Mouse (Mus musculus) forebrain, embryonic 14.5 days (tissue): ENCODE data around the gene Men1. TPM values are rescaled to one million over a fixed set of nuclear protein-coding genes. Genes with fewer than 3 reads are reported as not detected.

Experiments used
- ATAC-seq: fragments of 200-750 bp; cut with Nextera tagmentation; 2 replicates; pipeline ENCODE4 v1.8.0; 2017; ENCODE audit warnings: mild to moderate bottlenecking, moderate library complexity
- DNase-seq: peaks from one replicate; pipeline ENCODE4 v3.0.0-alpha.2; 2015; ENCODE audit warnings: low spot score
- H3K27ac ChIP-seq: fragments of 300-500 bp; sonication (generic); 2 replicates; pipeline ENCODE4 v1.5.1; 2014; ENCODE audit warnings: low read depth, mild to moderate bottlenecking, control low read depth, low read length, moderate library complexity
- H3K27me3 ChIP-seq: fragments of 300-500 bp; sonication (generic); replicated peaks from 2 replicates; pipeline ENCODE4 v1.6.1; 2014; ENCODE audit warnings: low read length, control low read depth, mixed read lengths; ENCODE audit not compliant: control insufficient read depth, insufficient read depth
- H3K36me3 ChIP-seq: fragments of 300-500 bp; sonication (generic); 2 replicates; pipeline ENCODE4 v1.6.1; 2014; ENCODE audit warnings: low read length, control low read depth; ENCODE audit not compliant: control insufficient read depth, insufficient read depth
- H3K4me1 ChIP-seq: fragments of 300-500 bp; sonication (generic); 2 replicates; pipeline ENCODE4 v1.6.1; 2014; ENCODE audit warnings: antibody characterized with exemption, low read length, control low read depth; ENCODE audit not compliant: control insufficient read depth, insufficient read depth
- H3K4me2 ChIP-seq: fragments of 300-500 bp; sonication (generic); 2 replicates; pipeline ENCODE4 v1.6.1; 2014; ENCODE audit warnings: mild to moderate bottlenecking, control low read depth, low read length
- H3K4me3 ChIP-seq: fragments of 300-500 bp; sonication (generic); 2 replicates; pipeline ENCODE4 v1.5.1; 2014; ENCODE audit warnings: low read depth, low read length, control low read depth
- H3K9ac ChIP-seq: fragments of 300-500 bp; sonication (generic); 2 replicates; pipeline ENCODE4 v1.6.1; 2014; ENCODE audit warnings: mild to moderate bottlenecking, low read length, control low read depth, moderate library complexity
- H3K9me3 ChIP-seq: fragments of 300-500 bp; sonication (generic); replicated peaks from 2 replicates; pipeline ENCODE4 v1.6.1; 2016; ENCODE audit warnings: low read length, control low read depth, mixed read lengths; ENCODE audit not compliant: control insufficient read depth
- WGBS: fragments of 180-500 bp; shearing (Covaris S2); extraction: QIAGEN DNeasy Blood & Tissue Kit; methylation state at CpG from one replicate; pipeline ENCODE4 v1.1.7; 2014; 5-methylcytosine and 5-hydroxymethylcytosine counted together
- microRNA-seq: library from miRNA; unstranded; fragments of <30 nt; microRNA quantifications from one replicate; pipeline ENCODE4, GENCODE M21; 2016
- polyA plus RNA-seq: library from polyadenylated mRNA; unstranded; fragments of >200 nt; fragmentation: Nextera tagmentation; extraction: Ambion mirVana; gene quantifications from 2 replicates; pipeline ENCODE4 v1.2.1, GENCODE M21; 2014

Gene Men1
- polyA plus RNA-seq, 1 experiment from 2014 or later, result 47.7 TPM

- Histone ChIP-seq H3K27ac (no peak overlapping the region), H3K9me3 (no peaks in the 10 kb centered on the region), H3K4me3 (no peak overlapping the region), H3K36me3 (0 out of 2 replicates have a peak, but pooled peaks cover 4% of the 10 kb centered on the region), H3K9ac (no peak overlapping the region), H3K4me1 (peaks cover 3% of the 10 kb centered on the region; the same call in 1 of the 2 replicates), H3K4me2 (no peak overlapping the region), H3K27me3 (no peaks in the 10 kb centered on the region)
- ATAC-seq, result no peak
- 77% methylated on average over 5 of the region's 5 CpGs for WGBS
- no peak for DNase-seq
Observed at GRCm38 (mm10) chr19:6385419-6385818, 50.6 kb downstream of the Men1 start.

- Histone ChIP-seq H3K9me3 (no peaks in the 10 kb centered on the region), H3K27ac (no peak overlapping the region), H3K36me3 (no peaks in the 10 kb centered on the region), H3K4me1 (peaks cover 3% of the 10 kb centered on the region; the same call in 1 of the 2 replicates), H3K4me3 (no peak overlapping the region), H3K27me3 (no peaks in the 10 kb centered on the region), H3K9ac (no peak overlapping the region), H3K4me2 (no peak overlapping the region)
- 80% methylated on average over 7 of the region's 7 CpGs for WGBS
- DNase-seq, result no peak
- no peak for ATAC-seq
Observed at GRCm38 (mm10) chr19:6385821-6386220, 51.0 kb downstream of the Men1 start.

GRCm38 (mm10) chr19:6386234-6386633 lies 51.5 kb downstream of the Men1 start:
- Histone ChIP-seq H3K4me3 (no peak overlapping the region), H3K4me2 (no peak overlapping the region), H3K27me3 (no peaks in the 10 kb centered on the region), H3K27ac (no peak overlapping the region), H3K36me3 (no peaks in the 10 kb centered on the region), H3K4me1 (peaks cover 3% of the 10 kb centered on the region; the same call in 1 of the 2 replicates), H3K9me3 (no peaks in the 10 kb centered on the region), H3K9ac (no peak overlapping the region)
- 60% methylated on average over 9 of the region's 9 CpGs for WGBS
- DNase-seq (no peak), ATAC-seq (no peak)

GRCm38 (mm10) chr19:6388006-6388405 lies 53.2 kb downstream of the Men1 start:
- H3K4me3 ChIP-seq, result no peak overlapping the region
- no peaks in the 10 kb centered on the region for H3K27me3 ChIP-seq
- no peak overlapping the region for H3K9ac ChIP-seq
- H3K27ac ChIP-seq, result no peak overlapping the region
- H3K36me3 ChIP-seq, result no peaks in the 10 kb centered on the region
- peaks cover 3% of the 10 kb centered on the region; the same call in 1 of the 2 replicates for H3K4me1 ChIP-seq
- H3K4me2 ChIP-seq, result no peak overlapping the region
- H3K9me3 ChIP-seq, result no peaks in the 10 kb centered on the region
- no peak for DNase-seq
- no peak for ATAC-seq
- WGBS, result 88% methylated on average over 13 of the region's 13 CpGs

- 0 out of 2 replicates have a peak, but pooled peaks have one; percentile 29 for ATAC-seq
- 6% methylated on average over 16 of the region's 16 CpGs for whole genome bisulfite sequencing
- H3K27ac ChIP-seq, result no peak overlapping the region
- H3K9me3 ChIP-seq, result no peaks in the 10 kb centered on the region
- H3K27me3 ChIP-seq, result no peaks in the 10 kb centered on the region
- H3K4me3 ChIP-seq, result peak overlapping the region; percentile 19
- peaks cover 3% of the 10 kb centered on the region; the same call in 1 of the 2 replicates for H3K4me1 ChIP-seq
- H3K4me2 ChIP-seq, result peak overlapping the region; percentile 40
- DNase-seq, result no peak
- peak overlapping the region; percentile 21; the same call in 1 of the 2 replicates for H3K9ac ChIP-seq
- no peaks in the 10 kb centered on the region for H3K36me3 ChIP-seq
Observed at GRCm38 (mm10) chr19:6389803-6390202, 55.0 kb downstream of the Men1 start.

GRCm38 (mm10) chr19:6390251-6390650 lies 55.5 kb downstream of the Men1 start:
- no peaks in the 10 kb centered on the region for H3K36me3 ChIP-seq
- no peak overlapping the region for H3K4me3 ChIP-seq
- peaks cover 3% of the 10 kb centered on the region; the same call in 1 of the 2 replicates for H3K4me1 ChIP-seq
- ATAC-seq (no peak), DNase-seq (no peak)
- H3K9me3 ChIP-seq, result no peaks in the 10 kb centered on the region
- 61% methylated on average over 6 of the region's 6 CpGs for WGBS
- H3K4me2 ChIP-seq, result no peak overlapping the region
- H3K27me3 ChIP-seq, result no peaks in the 10 kb centered on the region
- no peak overlapping the region for H3K27ac ChIP-seq
- no peak overlapping the region for H3K9ac ChIP-seq

Small RNA genes lying within 50 kb of the gene (microRNA-seq; reads per million reads assigned to microRNA genes)
- 0.53 reads per million for gene Mir6989

Other genes starting within 250 kb of the Men1 start
- 20.0 and 28.2 TPM in 2 replicates for gene Cdca5, start 250.0 kb upstream of the Men1 start, polyA plus RNA-seq
- not detected in 2 replicates for gene AC131692.1, start 240.6 kb upstream of the Men1 start, polyA plus RNA-seq
- 0.36 and 0.42 TPM in 2 replicates for gene Naaladl1, start 229.2 kb upstream of the Men1 start, polyA plus RNA-seq
- gene Sac3d1, start 216.3 kb upstream of the Men1 start, polyA plus RNA-seq, result 56.4 and 57.6 TPM in 2 replicates
- 45.6 and 50.2 TPM in 2 replicates for gene Snx15, start 206.7 kb upstream of the Men1 start, polyA plus RNA-seq
- not detected in 2 replicates for gene Batf2, start 194.0 kb upstream of the Men1 start, polyA plus RNA-seq
- 80.3 and 90.2 TPM in 2 replicates for gene Arl2, start 193.4 kb upstream of the Men1 start, polyA plus RNA-seq
- gene Majin, start 150.6 kb upstream of the Men1 start, polyA plus RNA-seq, result not detected in 2 replicates
- 0.30 TPM in 1 of 2 replicates, not detected in the other for gene Gpha2, start 108.6 kb upstream of the Men1 start, polyA plus RNA-seq
- 74.3 and 98.9 TPM in 2 replicates for gene Ppp2r5b, start 99.1 kb upstream of the Men1 start, polyA plus RNA-seq
- 7.9 and 9.6 TPM in 2 replicates for gene Atg2a, start 93.3 kb upstream of the Men1 start, polyA plus RNA-seq
- gene Ehd1, start 58.3 kb upstream of the Men1 start, polyA plus RNA-seq, result 71.3 and 79.8 TPM in 2 replicates
- gene Cdc42bpg, start 28.5 kb upstream of the Men1 start, polyA plus RNA-seq, result 0.61 and 0.72 TPM in 2 replicates
- 6.2 and 11.2 TPM in 2 replicates for gene Map4k2, start 6.2 kb downstream of the Men1 start, polyA plus RNA-seq
- 90.4 and 115 TPM in 2 replicates for gene Sf1, start 28.7 kb downstream of the Men1 start, polyA plus RNA-seq
- gene Pygm, start 49.4 kb downstream of the Men1 start, polyA plus RNA-seq, result 1.3 and 3.0 TPM in 2 replicates
- gene Rasgrp2, start 64.4 kb downstream of the Men1 start, polyA plus RNA-seq, result 28.6 and 30.7 TPM in 2 replicates
- 39.5 and 41.7 TPM in 2 replicates for gene Nrxn2, start 83.8 kb downstream of the Men1 start, polyA plus RNA-seq
- gene Slc22a12, start 208.1 kb downstream of the Men1 start, polyA plus RNA-seq, result not detected in 2 replicates